Mouse (Mus musculus) stomach, postnatal 0 days (tissue): ENCODE measurements around the gene Tbx5.

ENCODE experiments used
- CTCF ChIP-seq: IDR thresholded peaks from 2 replicates; pipeline ENCODE4 v1.5.1; 2016; ENCODE audit warnings: antibody characterized with exemption, low read depth, mild to moderate bottlenecking, moderate library complexity
- EP300 ChIP-seq: optimal IDR thresholded peaks from 2 replicates; pipeline ENCODE3; 2016; ENCODE audit warnings: antibody characterized with exemption

- TF ChIP-seq EP300: no peak
- no peak for TF ChIP-seq CTCF
These were observed 24.8 kb upstream of the Tbx5 start for GRCm38 (mm10) chr5:119807481-119808183.
